Mouse (Mus musculus) erythroblast, embryonic 14.5 days (primary cell): ENCODE results near the gene Ndel1.

ENCODE experiments used
- GATA1 ChIP-seq: IDR thresholded peaks from 2 replicates; pipeline ENCODE4 v1.6.1; 2012; ENCODE audit warnings: low read length, inconsistent platforms, mixed read lengths
- TAL1 ChIP-seq: IDR thresholded peaks from 3 replicates; pipeline ENCODE4 v1.6.1; 2012; ENCODE audit warnings: low read length, inconsistent platforms, mixed read lengths

GRCm38 (mm10) chr11:68878811-68879210 is 7.2 kb upstream of the Ndel1 start:
- no peak for TF ChIP-seq GATA1
- no peak for TF ChIP-seq TAL1
